Mouse (Mus musculus): ENCODE results near the gene Klhl26. TPM values are rescaled to one million over a fixed set of nuclear protein-coding genes. Genes with fewer than 3 reads are reported as not detected.

Klhl26 gene
- 18.6 TPM for polyA plus RNA-seq (2017; shearing (Covaris generic))

GRCm38 (mm10) chr8:70476333-70477268 is at the start of gene Klhl26:
Klhl26 (minus strand) TSS chr8:70476968.

GRCm38 (mm10) chr8:70510228-70510915 is 33.6 kb upstream of the Klhl26 start, which contains the start of gene Uba52:
Uba52 (minus strand) TSS chr8:70510801.

GRCm38 (mm10) chr8:70506328-70507026 is 29.7 kb upstream of the Klhl26 start, which contains the start of gene Rex1bd:
Rex1bd (minus strand) TSS chr8:70506752.

GRCm38 (mm10) chr8:70492664-70493640 is 16.2 kb upstream of the Klhl26 start, which contains the start of gene Crlf1:
Crlf1 (plus strand) TSS chr8:70493158.

GRCm38 (mm10) chr8:70486941-70487520 is 10.3 kb upstream of the Klhl26 start, which contains the start of gene Tmem59l:
Tmem59l (minus strand) TSS chr8:70487358.

GRCm38 (mm10) chr8:70439055-70439847 is 37.5 kb downstream of the Klhl26 start, which contains the start of gene Crtc1:
Crtc1 (minus strand) TSS chr8:70439579.

Other genes with a start within 250 kb of the Klhl26 start
- 37.7 TPM for gene Sugp2, start 242.7 kb downstream of the Klhl26 start, polyA plus RNA-seq (2017; shearing (Covaris generic))
- gene Armc6, start 242.5 kb downstream of the Klhl26 start, polyA plus RNA-seq (2017; shearing (Covaris generic)) = 15.6 TPM
- 1.3 TPM for gene Homer3, start 194.1 kb downstream of the Klhl26 start, polyA plus RNA-seq (2017; shearing (Covaris generic))
- gene Ddx49, start 174.5 kb downstream of the Klhl26 start, polyA plus RNA-seq (2017; shearing (Covaris generic)) = 59.3 TPM
- gene Cope, start 174.4 kb downstream of the Klhl26 start, polyA plus RNA-seq (2017; shearing (Covaris generic)) = 349 TPM
- gene Cers1, start 161.2 kb downstream of the Klhl26 start, polyA plus RNA-seq (2017; shearing (Covaris generic)) = not detected
- not detected for gene Gdf1, start 147.2 kb downstream of the Klhl26 start, polyA plus RNA-seq (2017; shearing (Covaris generic))
- gene Upf1, start 123.7 kb downstream of the Klhl26 start, polyA plus RNA-seq (2017; shearing (Covaris generic)) = 6.2 TPM
- gene Comp, start 103.4 kb downstream of the Klhl26 start, polyA plus RNA-seq (2017; shearing (Covaris generic)) = 1.1 TPM
- gene Crtc1, start 37.4 kb downstream of the Klhl26 start, polyA plus RNA-seq (2017; shearing (Covaris generic)) = 19.0 TPM
- gene Tmem59l, start 10.4 kb upstream of the Klhl26 start, polyA plus RNA-seq (2017; shearing (Covaris generic)) = not detected
- gene Crlf1, start 16.2 kb upstream of the Klhl26 start, polyA plus RNA-seq (2017; shearing (Covaris generic)) = not detected
- 110 TPM for gene Rex1bd, start 29.8 kb upstream of the Klhl26 start, polyA plus RNA-seq (2017; shearing (Covaris generic))
- 1,044 TPM for gene Uba52, start 33.8 kb upstream of the Klhl26 start, polyA plus RNA-seq (2017; shearing (Covaris generic))
- gene Fkbp8, start 50.8 kb upstream of the Klhl26 start, polyA plus RNA-seq (2017; shearing (Covaris generic)) = 450 TPM
- 84.7 TPM for gene Kxd1, start 51.0 kb upstream of the Klhl26 start, polyA plus RNA-seq (2017; shearing (Covaris generic))
- gene Ell, start 62.5 kb upstream of the Klhl26 start, polyA plus RNA-seq (2017; shearing (Covaris generic)) = 43.3 TPM
- gene Isyna1, start 117.4 kb upstream of the Klhl26 start, polyA plus RNA-seq (2017; shearing (Covaris generic)) = 98.4 TPM
- 34.8 TPM for gene Ssbp4, start 131.9 kb upstream of the Klhl26 start, polyA plus RNA-seq (2017; shearing (Covaris generic))
- 0.40 TPM for gene Lrrc25, start 139.2 kb upstream of the Klhl26 start, polyA plus RNA-seq (2017; shearing (Covaris generic))
- not detected for gene Gdf15, start 155.5 kb upstream of the Klhl26 start, polyA plus RNA-seq (2017; shearing (Covaris generic))
- 6.1 TPM for gene Pgpep1, start 183.4 kb upstream of the Klhl26 start, polyA plus RNA-seq (2017; shearing (Covaris generic))
- gene Lsm4, start 196.3 kb upstream of the Klhl26 start, polyA plus RNA-seq (2017; shearing (Covaris generic)) = 330 TPM
- 22.8 TPM for gene Jund, start 222.0 kb upstream of the Klhl26 start, polyA plus RNA-seq (2017; shearing (Covaris generic))
- gene Iqcn, start 226.5 kb upstream of the Klhl26 start, polyA plus RNA-seq (2017; shearing (Covaris generic)) = 0.09 TPM
- not detected for gene Gm3336, start 241.6 kb upstream of the Klhl26 start, polyA plus RNA-seq (2017; shearing (Covaris generic))
- gene Pde4c, start 246.8 kb upstream of the Klhl26 start, polyA plus RNA-seq (2017; shearing (Covaris generic)) = 0.85 TPM